Mouse (Mus musculus) left cerebral cortex, postnatal 25 days (tissue): ENCODE data around the gene Pomt2. TPM values are rescaled to one million over a fixed set of nuclear protein-coding genes. Genes with fewer than 3 reads are reported as not detected.
"Not testable (repeated sequence)": the region's sequence is repeated elsewhere in the genome, so short reads cannot be mapped to it uniquely, and the experiment has no call there.

Experiments used
- DNase-seq, 2 experiments: peaks; one replicate each; pipeline ENCODE4 v3.0.0; 2022; ENCODE audit warnings: low spot score in 2 of 2, mixed read lengths in 1 of 2
- intact Hi-C: fragments of 180-260 bp; cut with DNase I; formaldehyde crosslinking; loops from one replicate; pipeline ENCODE4 v1.15.1; 2025
- total RNA-seq, 2 experiments: library from RNA; stranded (reverse); gene quantifications; 2 replicates each; pipeline ENCODE4 v1.2.3; 2021

The Pomt2 gene
- total RNA-seq: 10 to 100 TPM; 18.2 to 20.8 TPM

GRCm38 (mm10) chr12:87147395-87148089 is at the start of gene Pomt2:
Gene Pomt2 (minus strand): TSS chr12:87147968.
- intact Hi-C loops: loop anchor here (2.0 to 10.0 kb wide), 3 partner anchors 53 to 373 kb away; partner anchors contain the start of gene Tmed8
- DNase-seq: peak; percentile 90 to 97

- intact Hi-C loops: no loop called here
- DNase-seq: no peak
Measured at GRCm38 (mm10) chr12:87196310-87196709, 48.5 kb upstream of the Pomt2 start.

GRCm38 (mm10) chr12:87195069-87195468 is 47.3 kb upstream of the Pomt2 start:
- intact Hi-C loops: no loop called here
- no peak for DNase-seq

GRCm38 (mm10) chr12:87193008-87193407 is 45.2 kb upstream of the Pomt2 start:
- DNase-seq: no peak
- intact Hi-C loops: no loop called here

- DNase-seq: no peak
- intact Hi-C loops: no loop called here
Measured at GRCm38 (mm10) chr12:87177631-87178030, 29.9 kb upstream of the Pomt2 start.

GRCm38 (mm10) chr12:87175194-87175946 is 27.6 kb upstream of the Pomt2 start:
- DNase-seq: peak in 1 of 2 experiments; percentile 11
- intact Hi-C loops: no loop called here

- intact Hi-C loops: no loop called here
- DNase-seq: no peak
Measured at GRCm38 (mm10) chr12:87160815-87161214, 13.0 kb upstream of the Pomt2 start.

- intact Hi-C loops: no loop called here
- DNase-seq: no peak
Measured at GRCm38 (mm10) chr12:87160310-87160709, 12.5 kb upstream of the Pomt2 start.

GRCm38 (mm10) chr12:87158099-87158498 is 10.3 kb upstream of the Pomt2 start:
- intact Hi-C loops: no loop called here
- no peak for DNase-seq

- intact Hi-C loops: no loop called here
- no peak for DNase-seq
Measured at GRCm38 (mm10) chr12:87157361-87157760, 9.6 kb upstream of the Pomt2 start.

GRCm38 (mm10) chr12:87154448-87154847 is 6.7 kb upstream of the Pomt2 start:
- intact Hi-C loops, DNase-seq: not testable (repeated sequence)

GRCm38 (mm10) chr12:87149471-87149870 is 1.7 kb upstream of the Pomt2 start:
- DNase-seq: no peak
- intact Hi-C loops: loop anchor here (5.0 to 10.0 kb wide), 2 partner anchors 183 to 375 kb away; no protein-coding TSS in a partner anchor

GRCm38 (mm10) chr12:87148136-87148535 is 368 bp upstream of the Pomt2 start:
- intact Hi-C loops: loop anchor here (5.0 to 10.0 kb wide), 2 partner anchors 184 to 373 kb away; no protein-coding TSS in a partner anchor
- DNase-seq: no peak

GRCm38 (mm10) chr12:87146966-87147365 is 802 bp downstream of the Pomt2 start, which contains the start of gene Gstz1:
Gene Gstz1 (plus strand): TSS chr12:87147165.
- intact Hi-C loops: loop anchor here (2.0 to 10.0 kb wide), 3 partner anchors 54 to 372 kb away; partner anchors contain the start of gene Tmed8
- DNase-seq: peak; percentile 85 to 93

- intact Hi-C loops: loop anchor here (10.0 kb wide), 1 partner anchor 367 kb away; no protein-coding TSS in a partner anchor
- DNase-seq: no peak
Measured at GRCm38 (mm10) chr12:87142156-87142555, 5.6 kb downstream of the Pomt2 start.

GRCm38 (mm10) chr12:87138768-87139167 is 9.0 kb downstream of the Pomt2 start:
- no peak for DNase-seq
- intact Hi-C loops: no loop called here

GRCm38 (mm10) chr12:87138342-87138701 is 9.4 kb downstream of the Pomt2 start:
- intact Hi-C loops: no loop called here

GRCm38 (mm10) chr12:87137439-87138341 is 10.1 kb downstream of the Pomt2 start:
- no peak for DNase-seq
- intact Hi-C loops: no loop called here

More at GRCm38 (mm10) chr12:87138342-87138701, 9.4 kb downstream of the Pomt2 start:
- no peak for DNase-seq

GRCm38 (mm10) chr12:87132784-87133183 is 15.0 kb downstream of the Pomt2 start:
- DNase-seq: no peak
- intact Hi-C loops: no loop called here

- intact Hi-C loops: no loop called here
- DNase-seq: no peak
Measured at GRCm38 (mm10) chr12:87132210-87132609, 15.6 kb downstream of the Pomt2 start.
